Mouse (Mus musculus): ENCODE measurements around the gene Zfp668.
A peak's percentile ranks its signal among the peaks of the same experiment; 100 is the strongest.
"Not testable (repeated sequence)": the region's sequence is repeated elsewhere in the genome, so short reads cannot be mapped to it uniquely, and the experiment has no call there.

Zfp668 gene

GRCm38 (mm10) chr7:127876467-127877348 lies at the start of gene Zfp668:
Gene Zfp668, minus strand, starts transcription at chr7:127876828.
- DNase-seq (ENCODE audit: low spot score in 2 of 2) = peak; percentile 84 to 88

DNA sequence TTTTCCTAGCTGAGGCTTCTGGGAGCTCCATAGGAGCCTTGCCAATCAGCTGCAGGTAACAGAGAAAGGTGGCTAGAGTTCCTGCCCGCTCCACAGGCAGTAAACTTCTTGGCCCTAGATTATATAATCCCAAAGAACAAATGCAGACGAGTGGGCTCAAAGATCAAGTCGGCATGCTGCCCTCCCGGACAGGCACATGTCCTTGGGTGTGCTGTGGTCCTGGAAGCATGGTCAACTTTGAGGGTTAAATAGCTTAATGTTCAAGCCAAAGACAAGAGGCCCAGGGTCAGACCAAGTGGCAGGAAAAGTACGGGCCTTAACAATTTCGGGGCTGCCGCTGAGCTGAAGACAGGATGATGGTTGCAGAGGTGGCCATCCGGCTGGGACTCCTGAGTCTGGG lies 49.4 kb upstream of the Zfp668 start:
- DNase-seq (ENCODE audit: low spot score in 2 of 2) = no peak

- no peak for DNase-seq (ENCODE audit: low spot score in 2 of 2)
These were observed 48.6 kb upstream of the Zfp668 start for GRCm38 (mm10) chr7:127925252-127925651.

DNA sequence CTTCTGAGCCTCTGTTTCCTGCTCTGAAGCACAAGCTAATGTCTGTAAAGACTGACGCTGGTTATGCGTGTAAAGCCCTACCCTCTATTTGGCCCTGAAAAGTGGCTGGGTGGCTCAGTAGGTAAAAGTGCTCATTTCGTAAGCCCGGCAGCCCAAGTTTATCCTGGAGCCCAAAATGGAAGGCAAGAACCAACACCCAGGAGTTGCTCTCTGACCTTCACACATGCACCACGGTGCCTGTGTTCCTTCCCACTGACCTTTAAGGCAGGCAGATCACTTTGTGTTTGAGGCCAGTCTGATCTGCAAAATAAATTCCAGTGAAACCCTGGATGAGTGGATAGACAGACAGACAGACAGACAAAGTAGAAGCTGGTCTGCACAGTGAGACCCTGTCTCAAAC lies 47.1 kb upstream of the Zfp668 start:
- no peak for DNase-seq (ENCODE audit: low spot score in 2 of 2)

DNA sequence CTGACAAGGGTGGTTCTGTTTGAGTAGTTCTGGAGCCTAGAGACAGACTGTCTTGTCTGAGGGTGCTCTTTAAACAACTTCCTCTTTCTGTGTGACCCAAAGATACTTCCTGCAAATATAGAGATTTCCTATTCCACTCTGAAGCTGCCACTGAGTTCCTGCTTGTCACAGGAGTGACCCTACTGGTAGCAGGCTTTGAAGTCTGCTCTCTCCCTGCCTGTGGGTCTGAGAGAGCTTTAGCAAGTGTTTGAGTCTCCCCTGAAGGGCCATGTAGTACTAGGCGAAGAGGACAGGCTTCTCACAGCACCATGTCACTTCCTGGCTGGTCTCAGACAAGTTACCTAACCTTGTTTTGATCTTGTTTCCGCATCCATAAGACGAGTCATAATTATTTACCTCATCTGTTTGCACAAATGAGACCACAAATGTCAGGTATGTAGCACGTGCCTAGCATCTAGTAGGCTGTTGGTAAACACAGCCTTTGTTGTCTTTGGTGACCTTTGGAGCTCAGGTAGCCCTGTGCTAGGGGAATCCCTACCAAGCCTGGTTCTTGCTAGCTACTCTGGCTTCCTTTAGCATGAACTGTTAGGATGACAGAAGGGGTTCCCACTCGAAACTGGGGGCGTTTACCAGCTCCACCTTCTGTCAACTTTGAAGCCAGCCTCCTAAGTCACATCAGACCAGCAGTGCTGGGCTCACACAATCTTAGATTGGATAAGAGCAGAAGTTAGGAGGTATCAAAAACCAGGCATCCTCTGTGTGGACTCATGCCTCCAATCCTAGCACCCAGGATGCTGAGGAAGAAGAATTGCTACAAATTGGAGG lies 46.0 kb upstream of the Zfp668 start:
- no peak for DNase-seq (ENCODE audit: low spot score in 2 of 2)

- no peak for DNase-seq (ENCODE audit: low spot score in 2 of 2)
These were observed 44.9 kb upstream of the Zfp668 start for GRCm38 (mm10) chr7:127921516-127921915.

- DNase-seq (ENCODE audit: low spot score in 2 of 2) = no peak
These were observed 42.7 kb upstream of the Zfp668 start for GRCm38 (mm10) chr7:127919290-127919689.

DNA sequence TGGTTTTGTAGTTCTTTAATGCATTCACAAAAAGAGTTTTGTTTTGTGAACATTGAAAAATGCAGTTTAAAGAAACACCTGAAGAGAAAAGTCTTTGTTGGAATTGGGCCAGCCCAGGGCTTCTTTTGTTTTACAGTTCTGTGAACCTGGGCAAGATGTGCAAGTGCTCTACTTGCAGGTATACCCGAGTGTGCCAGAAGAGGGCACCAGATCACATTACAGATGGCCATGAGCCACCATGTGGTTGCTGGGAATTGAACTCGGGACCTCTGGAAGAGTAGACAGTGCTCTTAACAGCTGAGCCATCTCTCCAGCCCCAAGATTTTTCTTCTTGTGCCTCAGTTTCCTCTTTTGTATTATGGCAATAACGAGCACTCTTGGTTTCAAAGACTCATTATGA lies 41.6 kb upstream of the Zfp668 start:
- no peak for DNase-seq (ENCODE audit: low spot score in 2 of 2)

- no peak for DNase-seq (ENCODE audit: low spot score in 2 of 2)
These were observed 38.7 kb upstream of the Zfp668 start for GRCm38 (mm10) chr7:127915293-127915692.

GRCm38 (mm10) chr7:127912938-127913337 lies 36.3 kb upstream of the Zfp668 start:
- DNase-seq (ENCODE audit: low spot score in 2 of 2) = no peak

DNA sequence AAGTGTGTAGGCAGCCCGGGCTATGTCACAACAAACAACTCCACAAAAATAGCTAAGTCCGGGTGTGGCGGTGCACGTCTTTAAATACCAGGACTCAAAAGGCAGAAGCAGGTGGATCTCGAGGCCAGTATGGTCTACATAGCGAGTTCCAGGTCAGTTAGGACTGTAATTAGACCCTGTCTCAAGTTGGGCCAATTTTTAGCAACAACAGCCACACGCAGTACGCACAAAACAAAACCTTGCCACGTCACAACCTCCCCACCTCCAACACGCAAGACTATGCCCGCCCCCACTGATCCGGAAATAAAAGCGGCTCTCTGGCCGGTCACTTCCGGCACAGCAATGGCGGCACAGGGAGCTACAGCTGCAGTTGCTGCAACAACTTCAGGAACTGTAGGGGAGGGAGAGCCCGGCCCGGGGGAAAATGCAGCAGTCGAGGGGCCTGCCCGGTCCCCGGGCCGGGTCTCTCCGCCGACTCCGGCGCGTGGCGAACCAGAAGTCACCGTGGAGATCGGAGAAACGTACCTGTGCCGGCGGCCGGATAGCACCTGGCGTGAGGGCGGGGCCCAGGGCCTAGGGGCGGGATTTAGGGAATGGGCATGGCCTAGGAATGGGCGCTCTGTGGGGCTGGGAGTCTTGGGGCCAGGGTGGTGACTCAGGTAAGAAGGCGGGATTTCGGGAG lies 35.7 kb upstream of the Zfp668 start, which contains the start of gene Kat8:
Gene Kat8 (plus strand): TSS at position 327 of the 682 bp plus-strand sequence.
- peak; percentile 68 to 83 for DNase-seq (ENCODE audit: low spot score in 2 of 2)

- no peak for DNase-seq (ENCODE audit: low spot score in 2 of 2)
These were observed 32.0 kb upstream of the Zfp668 start for GRCm38 (mm10) chr7:127908656-127909055.

DNA sequence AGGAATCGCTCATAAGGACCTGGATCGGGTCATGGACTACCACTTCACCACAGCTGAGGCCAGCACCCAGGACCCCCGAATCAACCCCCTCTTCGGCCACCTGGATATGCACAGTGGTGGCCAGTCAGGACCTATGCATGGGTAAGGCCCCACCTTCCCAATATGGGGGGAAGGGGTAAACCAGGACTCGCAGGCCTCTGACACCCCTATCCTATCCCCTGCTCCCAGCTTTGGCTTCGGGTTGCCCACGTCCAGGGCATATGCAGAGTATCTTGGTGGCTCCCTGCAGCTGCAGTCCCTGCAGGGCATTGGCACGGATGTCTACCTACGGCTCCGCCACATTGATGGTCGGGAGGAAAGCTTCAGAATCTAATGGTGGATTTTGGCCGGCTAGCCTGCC lies 31.3 kb upstream of the Zfp668 start:
- DNase-seq (ENCODE audit: low spot score in 2 of 2) = no peak

- peak; percentile 80 to 89 for DNase-seq (ENCODE audit: low spot score in 2 of 2)
These were observed 27.6 kb upstream of the Zfp668 start, which contains the start of gene Bckdk for GRCm38 (mm10) chr7:127903971-127904796. Gene Bckdk, plus strand, starts transcription at chr7:127904082.

- DNase-seq (ENCODE audit: low spot score in 2 of 2) = no peak
These were observed 25.1 kb upstream of the Zfp668 start for GRCm38 (mm10) chr7:127901772-127902171.

- DNase-seq (ENCODE audit: low spot score in 2 of 2) = no peak
These were observed 23.4 kb upstream of the Zfp668 start for GRCm38 (mm10) chr7:127899997-127900396.

DNA sequence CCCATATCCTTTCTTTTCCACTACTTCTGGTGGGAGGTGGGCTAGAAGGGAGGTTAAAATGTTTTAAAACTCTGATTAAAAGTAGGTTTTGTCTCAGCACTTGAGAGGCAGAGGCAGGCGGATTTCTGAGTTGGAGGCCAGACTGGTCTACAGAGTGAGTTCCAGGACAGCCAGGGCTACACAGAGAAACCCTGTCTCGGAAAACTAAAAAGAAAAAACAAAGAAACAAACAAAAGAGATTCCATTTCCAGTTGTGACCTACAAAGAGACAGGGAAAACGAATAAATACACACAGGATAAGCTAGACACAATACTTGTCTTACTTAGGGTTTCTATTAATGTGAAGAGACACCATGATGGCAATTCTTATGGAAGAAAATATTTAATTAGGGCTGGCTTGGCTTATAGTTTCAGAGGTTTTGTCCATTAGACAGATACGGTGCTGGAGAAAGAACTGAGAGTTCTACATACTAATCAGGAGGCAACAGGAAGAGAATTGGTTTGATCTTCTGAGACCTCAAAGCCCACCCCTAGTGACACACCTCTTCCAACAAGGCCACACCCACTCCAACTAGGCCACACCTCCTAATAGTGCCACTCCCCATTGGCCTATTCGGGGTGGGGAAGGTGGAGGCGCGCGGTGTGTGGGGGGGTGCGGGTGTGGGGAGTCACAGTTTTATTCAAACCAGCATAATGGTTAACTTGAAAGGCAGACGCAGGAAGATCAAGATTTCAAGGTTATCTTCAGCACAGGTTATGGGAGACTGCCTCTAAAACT lies 21.7 kb upstream of the Zfp668 start:
- DNase-seq (ENCODE audit: low spot score in 2 of 2) = no peak

- DNase-seq (ENCODE audit: low spot score in 2 of 2) = no peak
These were observed 20.9 kb upstream of the Zfp668 start for GRCm38 (mm10) chr7:127897542-127897941.

DNA sequence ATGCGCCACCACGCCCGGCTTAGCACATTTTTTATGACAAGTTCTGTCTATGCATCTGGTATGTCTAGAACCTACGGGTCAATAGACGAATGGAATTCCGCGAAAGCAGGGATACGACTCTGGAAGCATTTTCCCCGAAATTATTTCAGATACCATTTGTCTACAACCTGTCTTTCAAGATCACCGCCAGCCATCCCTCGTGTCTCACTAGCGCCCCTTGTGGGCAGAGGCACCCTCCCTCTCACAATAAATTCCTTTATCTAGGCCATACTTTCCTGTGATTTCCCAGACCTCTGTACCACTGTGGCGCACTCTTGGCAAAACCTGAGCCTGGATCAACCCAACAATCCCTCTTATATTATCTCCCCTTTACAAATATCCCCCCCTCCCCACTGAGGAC lies 19.8 kb upstream of the Zfp668 start:
- DNase-seq (ENCODE audit: low spot score in 2 of 2) = no peak

- not testable (repeated sequence) for DNase-seq (ENCODE audit: low spot score in 2 of 2)
These were observed 19.3 kb upstream of the Zfp668 start for GRCm38 (mm10) chr7:127895891-127896290.

Measured in frontal cortex, postnatal 10 days (tissue).